Mouse (Mus musculus): ENCODE measurements at regions not wholly inside any gene's neighbourhood (a gene's known extent, or its start where the extent isn't known, plus 50 kb on each side); places are given as distances from the start of the nearest gene placed in this dataset.

- Histone ChIP-seq H3K4me1 (replicated peaks; ENCODE audit: control insufficient read depth, insufficient read depth, low read length) (no peaks in the 10 kb centered on the region), H3K9ac (replicated peaks; ENCODE audit: low read depth, low read length) (no peak overlapping the region), H3K27me3 (replicated peaks; ENCODE audit: control insufficient read depth, insufficient read depth, low read length) (no peaks in the 10 kb centered on the region), H3K4me3 (replicated peaks; ENCODE audit: low read length) (no peak overlapping the region), H3K9me3 (ENCODE audit: control insufficient read depth, low read length) (no peaks in the 10 kb centered on the region), H3K4me2 (ENCODE audit: low read length) (no peak overlapping the region), H3K36me3 (ENCODE audit: control insufficient read depth, insufficient read depth) (no peaks in the 10 kb centered on the region), H3K27ac (ENCODE audit: low read length) (no peak overlapping the region)
- ATAC-seq: no peak
- WGBS: 76% methylated on average over 12 of the region's 12 CpGs
Observed at GRCm38 (mm10) chr9:46423184-46423967, 103.6 kb upstream of the 4931429L15Rik start.

DNA sequence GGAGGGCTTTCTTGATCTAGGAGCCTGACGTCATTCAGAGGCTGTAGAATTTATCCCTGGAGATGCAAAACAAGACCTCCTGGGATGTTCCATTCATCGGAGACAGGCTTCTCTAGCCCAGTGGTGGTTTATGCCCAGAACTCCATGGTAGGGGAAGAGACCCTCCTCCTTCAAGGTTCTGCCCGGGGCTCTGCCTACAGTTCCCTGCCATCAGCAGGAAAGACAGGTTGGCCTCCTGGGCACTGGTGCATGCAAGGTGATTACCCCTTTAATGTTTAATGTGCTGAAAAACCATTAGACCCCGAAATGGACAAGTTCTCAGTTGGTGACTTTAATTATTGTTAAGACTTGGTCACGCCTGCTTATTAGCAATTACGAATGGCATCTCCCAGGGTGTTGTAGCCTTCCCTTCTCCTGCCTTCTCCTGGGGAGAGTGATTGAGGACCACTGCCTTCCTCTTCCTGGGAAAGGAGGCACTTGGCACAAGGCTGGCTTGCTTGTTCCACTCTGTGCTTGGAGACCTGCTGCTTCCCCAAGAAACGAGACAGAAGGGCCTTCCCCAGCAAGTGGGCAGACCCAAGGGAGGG lies 102.0 kb upstream of the 4931429L15Rik start:
- no peak overlapping the region for H3K4me3 ChIP-seq (replicated peaks; ENCODE audit: low read length)
- no peaks in the 10 kb centered on the region for H3K9me3 ChIP-seq (ENCODE audit: control insufficient read depth, low read length)
- H3K27ac ChIP-seq (ENCODE audit: low read length): no peak overlapping the region
- H3K4me2 ChIP-seq (ENCODE audit: low read length): no peak overlapping the region
- no peaks in the 10 kb centered on the region for H3K36me3 ChIP-seq (ENCODE audit: control insufficient read depth, insufficient read depth)
- H3K9ac ChIP-seq (replicated peaks; ENCODE audit: low read depth, low read length): no peak overlapping the region
- no peak for ATAC-seq
- H3K4me1 ChIP-seq (replicated peaks; ENCODE audit: control insufficient read depth, insufficient read depth, low read length): no peaks in the 10 kb centered on the region
- 24% methylated on average over 7 of the region's 7 CpGs for WGBS
- no peaks in the 10 kb centered on the region for H3K27me3 ChIP-seq (replicated peaks; ENCODE audit: control insufficient read depth, insufficient read depth, low read length)

DNA sequence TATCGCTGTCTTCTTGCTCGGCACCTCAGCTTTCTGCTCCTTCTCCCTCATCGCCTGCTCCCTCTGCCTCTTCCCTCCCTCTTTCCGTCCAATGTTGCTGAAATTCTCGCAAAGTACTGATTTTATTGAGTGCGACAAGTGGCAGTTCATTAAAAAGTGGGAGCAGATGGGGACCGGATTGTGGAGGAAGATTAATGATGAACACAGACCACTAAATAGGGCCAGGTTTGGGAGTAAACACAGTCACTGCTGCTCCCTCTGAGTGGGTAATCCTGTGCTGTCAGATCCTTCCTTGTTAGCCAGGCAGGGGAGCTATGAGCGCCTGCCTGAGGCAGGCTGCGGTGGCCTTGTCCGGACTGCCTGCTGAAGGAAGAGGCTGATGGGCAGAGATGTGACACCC lies 91.9 kb upstream of the 4931429L15Rik start:
- Histone ChIP-seq H3K4me3 (replicated peaks; ENCODE audit: low read length) (no peak overlapping the region), H3K27ac (ENCODE audit: low read length) (no peak overlapping the region), H3K9ac (replicated peaks; ENCODE audit: low read depth, low read length) (no peak overlapping the region), H3K4me2 (ENCODE audit: low read length) (no peak overlapping the region), H3K4me1 (replicated peaks; ENCODE audit: control insufficient read depth, insufficient read depth, low read length) (no peaks in the 10 kb centered on the region), H3K36me3 (ENCODE audit: control insufficient read depth, insufficient read depth) (no peaks in the 10 kb centered on the region), H3K27me3 (replicated peaks; ENCODE audit: control insufficient read depth, insufficient read depth, low read length) (no peaks in the 10 kb centered on the region), H3K9me3 (ENCODE audit: control insufficient read depth, low read length) (no peaks in the 10 kb centered on the region)
- 75% methylated on average over 10 of the region's 10 CpGs for WGBS
- ATAC-seq: no peak

GRCm38 (mm10) chr9:46408776-46409175 lies 89.0 kb upstream of the 4931429L15Rik start:
- no peaks in the 10 kb centered on the region for H3K36me3 ChIP-seq (ENCODE audit: control insufficient read depth, insufficient read depth)
- no peak overlapping the region for H3K9ac ChIP-seq (replicated peaks; ENCODE audit: low read depth, low read length)
- no peaks in the 10 kb centered on the region for H3K4me1 ChIP-seq (replicated peaks; ENCODE audit: control insufficient read depth, insufficient read depth, low read length)
- 85% methylated on average over 10 of the region's 10 CpGs for WGBS
- no peaks in the 10 kb centered on the region for H3K27me3 ChIP-seq (replicated peaks; ENCODE audit: control insufficient read depth, insufficient read depth, low read length)
- no peaks in the 10 kb centered on the region for H3K9me3 ChIP-seq (ENCODE audit: control insufficient read depth, low read length)
- H3K27ac ChIP-seq (ENCODE audit: low read length): no peak overlapping the region
- no peak for ATAC-seq
- no peak overlapping the region for H3K4me3 ChIP-seq (replicated peaks; ENCODE audit: low read length)
- H3K4me2 ChIP-seq (ENCODE audit: low read length): no peak overlapping the region

- H3K9ac ChIP-seq (replicated peaks; ENCODE audit: low read depth, low read length): no peak overlapping the region
- H3K4me2 ChIP-seq (ENCODE audit: low read length): no peak overlapping the region
- no peaks in the 10 kb centered on the region for H3K36me3 ChIP-seq (ENCODE audit: control insufficient read depth, insufficient read depth)
- 28% methylated on average over 8 of the region's 8 CpGs for WGBS
- H3K9me3 ChIP-seq (ENCODE audit: control insufficient read depth, low read length): no peaks in the 10 kb centered on the region
- H3K27ac ChIP-seq (ENCODE audit: low read length): no peak overlapping the region
- H3K4me3 ChIP-seq (replicated peaks; ENCODE audit: low read length): no peak overlapping the region
- no peak for ATAC-seq
- H3K27me3 ChIP-seq (replicated peaks; ENCODE audit: control insufficient read depth, insufficient read depth, low read length): no peaks in the 10 kb centered on the region
- no peaks in the 10 kb centered on the region for H3K4me1 ChIP-seq (replicated peaks; ENCODE audit: control insufficient read depth, insufficient read depth, low read length)
Observed at GRCm38 (mm10) chr9:46406606-46407005, 86.8 kb upstream of the 4931429L15Rik start.

GRCm38 (mm10) chr9:46396591-46396990 lies 76.8 kb upstream of the 4931429L15Rik start:
- H3K27me3 ChIP-seq (replicated peaks; ENCODE audit: control insufficient read depth, insufficient read depth, low read length): no peaks in the 10 kb centered on the region
- no peak overlapping the region for H3K4me2 ChIP-seq (ENCODE audit: low read length)
- no peaks in the 10 kb centered on the region for H3K36me3 ChIP-seq (ENCODE audit: control insufficient read depth, insufficient read depth)
- H3K9ac ChIP-seq (replicated peaks; ENCODE audit: low read depth, low read length): no peak overlapping the region
- H3K4me1 ChIP-seq (replicated peaks; ENCODE audit: control insufficient read depth, insufficient read depth, low read length): peaks cover 24% of the 10 kb centered on the region
- no peak overlapping the region for H3K27ac ChIP-seq (ENCODE audit: low read length)
- no peak for ATAC-seq
- no peaks in the 10 kb centered on the region for H3K9me3 ChIP-seq (ENCODE audit: control insufficient read depth, low read length)
- 65% methylated on average over 7 of the region's 7 CpGs for WGBS
- no peak overlapping the region for H3K4me3 ChIP-seq (replicated peaks; ENCODE audit: low read length)

- no peaks in the 10 kb centered on the region for H3K27me3 ChIP-seq (replicated peaks; ENCODE audit: control insufficient read depth, insufficient read depth, low read length)
- ATAC-seq: peak; percentile 43; the same call in 1 of the 2 replicates
Observed at GRCm38 (mm10) chr9:46395156-46395765, 75.5 kb upstream of the 4931429L15Rik start.

GRCm38 (mm10) chr9:46394239-46394638 lies 74.5 kb upstream of the 4931429L15Rik start:
- H3K4me3 ChIP-seq (replicated peaks; ENCODE audit: low read length): no peak overlapping the region
- 0 out of 2 replicates have a peak, but pooled peaks have one; percentile 8 for ATAC-seq
- H3K36me3 ChIP-seq (ENCODE audit: control insufficient read depth, insufficient read depth): no peaks in the 10 kb centered on the region
- H3K9ac ChIP-seq (replicated peaks; ENCODE audit: low read depth, low read length): no peak overlapping the region
- 45% methylated on average over 7 of the region's 7 CpGs for WGBS
- H3K27ac ChIP-seq (ENCODE audit: low read length): no peak overlapping the region
- no peaks in the 10 kb centered on the region for H3K9me3 ChIP-seq (ENCODE audit: control insufficient read depth, low read length)
- no peaks in the 10 kb centered on the region for H3K27me3 ChIP-seq (replicated peaks; ENCODE audit: control insufficient read depth, insufficient read depth, low read length)
- no peak overlapping the region for H3K4me2 ChIP-seq (ENCODE audit: low read length)
- H3K4me1 ChIP-seq (replicated peaks; ENCODE audit: control insufficient read depth, insufficient read depth, low read length): peaks cover 36% of the 10 kb centered on the region

More at GRCm38 (mm10) chr9:46395156-46395765, 75.5 kb upstream of the 4931429L15Rik start:
- Histone ChIP-seq H3K27ac (ENCODE audit: low read length) (no peak overlapping the region), H3K9me3 (ENCODE audit: control insufficient read depth, low read length) (no peaks in the 10 kb centered on the region), H3K9ac (replicated peaks; ENCODE audit: low read depth, low read length) (no peak overlapping the region), H3K4me2 (ENCODE audit: low read length) (no peak overlapping the region), H3K36me3 (ENCODE audit: control insufficient read depth, insufficient read depth) (no peaks in the 10 kb centered on the region), H3K4me3 (replicated peaks; ENCODE audit: low read length) (no peak overlapping the region), H3K4me1 (replicated peaks; ENCODE audit: control insufficient read depth, insufficient read depth, low read length) (peaks cover 30% of the 10 kb centered on the region)
- WGBS: 38% methylated on average over 14 of the region's 14 CpGs

DNA sequence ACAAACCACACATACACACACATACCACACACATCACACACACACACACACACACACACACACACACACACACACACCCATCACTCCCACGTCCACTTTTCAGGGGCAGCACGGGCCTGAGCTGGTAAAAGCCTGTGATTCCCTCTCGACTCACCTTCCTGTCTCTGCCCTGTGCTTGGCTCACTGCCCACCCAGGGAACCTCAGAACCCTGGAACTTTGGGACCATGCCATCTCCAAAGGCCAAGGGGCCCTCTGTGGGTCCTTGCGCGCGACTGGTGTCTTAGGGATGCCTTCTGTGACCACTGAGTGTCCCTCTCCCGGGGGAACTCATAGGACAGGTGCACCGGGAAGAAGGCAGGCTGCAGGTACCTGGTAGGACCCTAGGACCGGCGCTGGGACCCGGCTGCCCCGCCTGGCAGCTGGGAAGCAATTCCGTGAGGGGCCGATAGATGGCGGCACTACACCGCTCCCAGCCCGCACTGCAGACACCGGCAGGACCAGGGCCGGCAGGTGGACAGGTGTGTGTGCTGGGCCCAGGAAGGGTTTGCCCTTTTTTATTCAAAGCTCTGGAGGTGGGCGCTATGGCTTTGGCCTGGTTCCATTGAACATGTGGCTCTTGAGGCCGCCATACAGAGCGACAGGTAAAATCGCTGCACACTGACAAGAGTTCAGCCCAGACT lies 73.0 kb upstream of the 4931429L15Rik start:
- Histone ChIP-seq H3K4me1 (replicated peaks; ENCODE audit: control insufficient read depth, insufficient read depth, low read length) (peaks cover 43% of the 10 kb centered on the region), H3K4me2 (ENCODE audit: low read length) (peak overlapping the region; percentile 29)
- WGBS: 4% methylated on average over 23 of the region's 23 CpGs

More for the DNA sequence above, 73.0 kb upstream of the 4931429L15Rik start:
- no peaks in the 10 kb centered on the region for H3K27me3 ChIP-seq (replicated peaks; ENCODE audit: control insufficient read depth, insufficient read depth, low read length)
- H3K36me3 ChIP-seq (ENCODE audit: control insufficient read depth, insufficient read depth): no peaks in the 10 kb centered on the region
- ATAC-seq: no peak
- H3K9me3 ChIP-seq (ENCODE audit: control insufficient read depth, low read length): no peaks in the 10 kb centered on the region
- H3K4me3 ChIP-seq (replicated peaks; ENCODE audit: low read length): no peak overlapping the region
- no peak overlapping the region for H3K27ac ChIP-seq (ENCODE audit: low read length)
- no peak overlapping the region for H3K9ac ChIP-seq (replicated peaks; ENCODE audit: low read depth, low read length)
